Mouse (Mus musculus): ENCODE results near the gene Cacna1c.

Cacna1c gene

GRCm38 (mm10) chr6:118851086-118851485 is 345.1 kb downstream of the Cacna1c start:
- CTCF ChIA-PET: no interaction called here

GRCm38 (mm10) chr6:118848640-118849039 is 347.6 kb downstream of the Cacna1c start:
- CTCF ChIA-PET: no interaction called here

- CTCF ChIA-PET: no interaction called here
Observed at GRCm38 (mm10) chr6:118847751-118848150, 348.5 kb downstream of the Cacna1c start.

- CTCF ChIA-PET: no interaction called here
Observed at GRCm38 (mm10) chr6:118845829-118846228, 350.4 kb downstream of the Cacna1c start.

GRCm38 (mm10) chr6:118845180-118845579 is 351.0 kb downstream of the Cacna1c start:
- CTCF ChIA-PET: no interaction called here

- CTCF ChIA-PET: no interaction called here
Observed at GRCm38 (mm10) chr6:118843566-118843965, 352.7 kb downstream of the Cacna1c start.

- CTCF ChIA-PET: no interaction called here
Observed at GRCm38 (mm10) chr6:118841892-118842291, 354.3 kb downstream of the Cacna1c start.

GRCm38 (mm10) chr6:118838919-118839915 is 357.0 kb downstream of the Cacna1c start:
- CTCF ChIA-PET: no interaction called here

- CTCF ChIA-PET: no interaction called here
Observed at GRCm38 (mm10) chr6:118836693-118837092, 359.5 kb downstream of the Cacna1c start.

GRCm38 (mm10) chr6:118834046-118834445 is 362.2 kb downstream of the Cacna1c start:
- CTCF ChIA-PET: no interaction called here

GRCm38 (mm10) chr6:118833049-118833448 is 363.2 kb downstream of the Cacna1c start:
- CTCF ChIA-PET: interaction anchor here (0.6 kb wide), 1 partner anchor 593 kb away, joined by 10 read pairs; no protein-coding TSS in a partner anchor

GRCm38 (mm10) chr6:118832616-118833015 is 363.6 kb downstream of the Cacna1c start:
- CTCF ChIA-PET: no interaction called here

- CTCF ChIA-PET: no interaction called here
Observed at GRCm38 (mm10) chr6:118830851-118831250, 365.4 kb downstream of the Cacna1c start.

GRCm38 (mm10) chr6:118828187-118828586 is 368.0 kb downstream of the Cacna1c start:
- CTCF ChIA-PET: interaction anchor here (0.6 kb wide), 1 partner anchor 1189 kb away, joined by 3 read pairs; no protein-coding TSS in a partner anchor

- CTCF ChIA-PET: interaction anchor here (0.6 kb wide), 1 partner anchor 1189 kb away, joined by 3 read pairs; no protein-coding TSS in a partner anchor
Observed at GRCm38 (mm10) chr6:118827560-118827959, 368.7 kb downstream of the Cacna1c start.

GRCm38 (mm10) chr6:118825400-118825871 is 370.8 kb downstream of the Cacna1c start:
- CTCF ChIA-PET: no interaction called here

- CTCF ChIA-PET: no interaction called here
Observed at GRCm38 (mm10) chr6:118821536-118821935, 374.7 kb downstream of the Cacna1c start.

- CTCF ChIA-PET: no interaction called here
Observed at GRCm38 (mm10) chr6:118819657-118820056, 376.6 kb downstream of the Cacna1c start.

GRCm38 (mm10) chr6:118817928-118818503 is 378.2 kb downstream of the Cacna1c start:
- CTCF ChIA-PET: no interaction called here

GRCm38 (mm10) chr6:118816253-118816652 is 380.0 kb downstream of the Cacna1c start:
- CTCF ChIA-PET: no interaction called here

- CTCF ChIA-PET: no interaction called here
Observed at GRCm38 (mm10) chr6:118812556-118812955, 383.7 kb downstream of the Cacna1c start.

GRCm38 (mm10) chr6:118812007-118812406 is 384.2 kb downstream of the Cacna1c start:
- CTCF ChIA-PET: no interaction called here

- CTCF ChIA-PET: no interaction called here
Observed at GRCm38 (mm10) chr6:118810834-118811233, 385.4 kb downstream of the Cacna1c start.
